Mouse (Mus musculus): Measurements from ENCODE around the gene Ddx27.

Ddx27 gene

GRCm38 (mm10) chr2:167062965-167063880 lies 48.2 kb downstream of the Ddx27 start, which contains the start of gene Znfx1:
Znfx1 (minus strand) TSS chr2:167063015.
- DNase-seq (ENCODE audit: low spot score) = peak; percentile 96

GRCm38 (mm10) chr2:167063906-167064496 lies 49.0 kb downstream of the Ddx27 start:
- DNase-seq (ENCODE audit: low spot score) = no peak

GRCm38 (mm10) chr2:167064601-167065295 lies 49.8 kb downstream of the Ddx27 start:
- DNase-seq (ENCODE audit: low spot score) = no peak

- no peak for DNase-seq (ENCODE audit: low spot score)
Observed at GRCm38 (mm10) chr2:167066031-167066430, 51.0 kb downstream of the Ddx27 start.

GRCm38 (mm10) chr2:167066528-167067516 lies 51.8 kb downstream of the Ddx27 start:
- DNase-seq (ENCODE audit: low spot score) = no peak

- DNase-seq (ENCODE audit: low spot score) = no peak
Observed at GRCm38 (mm10) chr2:167067575-167067974, 52.6 kb downstream of the Ddx27 start.

- DNase-seq (ENCODE audit: low spot score) = no peak
Observed at GRCm38 (mm10) chr2:167070341-167070740, 55.3 kb downstream of the Ddx27 start.

GRCm38 (mm10) chr2:167071266-167071640 lies 56.3 kb downstream of the Ddx27 start:
- no peak for DNase-seq (ENCODE audit: low spot score)

- peak; percentile 88 for DNase-seq (ENCODE audit: low spot score)
Observed at GRCm38 (mm10) chr2:167071641-167072601, 56.9 kb downstream of the Ddx27 start.

- DNase-seq (ENCODE audit: low spot score) = no peak
Observed at GRCm38 (mm10) chr2:167074587-167074986, 59.6 kb downstream of the Ddx27 start.

GRCm38 (mm10) chr2:167076352-167076751 lies 61.4 kb downstream of the Ddx27 start:
- no peak for DNase-seq (ENCODE audit: low spot score)

GRCm38 (mm10) chr2:167076759-167077158 lies 61.8 kb downstream of the Ddx27 start:
- no peak for DNase-seq (ENCODE audit: low spot score)

- no peak for DNase-seq (ENCODE audit: low spot score)
Observed at GRCm38 (mm10) chr2:167077199-167077962, 62.4 kb downstream of the Ddx27 start.

- DNase-seq (ENCODE audit: low spot score) = no peak
Observed at GRCm38 (mm10) chr2:167078486-167078885, 63.5 kb downstream of the Ddx27 start.

- no peak for DNase-seq (ENCODE audit: low spot score)
Observed at GRCm38 (mm10) chr2:167078931-167079495, 64.0 kb downstream of the Ddx27 start.

GRCm38 (mm10) chr2:167079535-167080257 lies 64.7 kb downstream of the Ddx27 start:
- no peak for DNase-seq (ENCODE audit: low spot score)

GRCm38 (mm10) chr2:167080387-167080786 lies 65.4 kb downstream of the Ddx27 start:
- no peak for DNase-seq (ENCODE audit: low spot score)

- DNase-seq (ENCODE audit: low spot score) = no peak
Observed at GRCm38 (mm10) chr2:167081135-167081534, 66.1 kb downstream of the Ddx27 start.

Data from testis, postnatal 14 days (tissue).